Mouse (Mus musculus) kidney, postnatal 25 days (tissue): ENCODE data around the gene Cdc42ep4.

Experiments used
- DNase-seq, 2 experiments: peaks; one replicate each; pipeline ENCODE4 v3.0.0; 2021; ENCODE audit warnings: mixed read lengths in 2 of 2

Gene Cdc42ep4

DNA sequence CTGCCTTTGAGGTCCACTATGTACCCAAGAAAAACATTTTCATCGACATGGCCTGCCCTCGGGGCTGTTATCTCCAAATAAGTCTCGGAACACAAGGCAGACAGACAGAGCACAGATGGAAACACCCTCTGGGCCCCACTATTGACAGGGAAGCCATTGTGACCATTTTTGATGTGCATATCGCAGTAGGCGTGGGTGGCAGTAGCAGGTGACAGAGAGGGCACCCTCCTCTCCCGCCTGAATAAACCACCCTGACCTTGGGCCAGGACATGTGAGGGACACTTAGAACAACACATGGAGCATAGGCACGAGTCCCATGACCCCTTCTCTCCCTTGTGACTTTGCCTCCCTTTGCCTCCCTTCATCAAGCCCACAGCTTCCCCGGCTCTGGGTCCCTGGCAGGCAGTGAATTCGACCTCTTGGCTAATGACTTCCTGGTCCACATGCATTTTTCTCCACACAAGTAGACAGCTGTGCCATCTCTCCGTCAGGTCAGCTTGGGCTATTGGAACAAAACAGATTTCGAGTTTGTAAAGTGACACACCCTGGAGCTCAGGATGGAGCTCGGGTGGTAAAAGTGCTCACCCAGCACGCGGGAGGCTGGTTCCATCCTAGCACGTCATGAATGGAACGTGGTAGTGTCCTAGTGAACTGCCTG, 33.8 kb downstream of the Cdc42ep4 start:
- DNase-seq: no peak

DNA sequence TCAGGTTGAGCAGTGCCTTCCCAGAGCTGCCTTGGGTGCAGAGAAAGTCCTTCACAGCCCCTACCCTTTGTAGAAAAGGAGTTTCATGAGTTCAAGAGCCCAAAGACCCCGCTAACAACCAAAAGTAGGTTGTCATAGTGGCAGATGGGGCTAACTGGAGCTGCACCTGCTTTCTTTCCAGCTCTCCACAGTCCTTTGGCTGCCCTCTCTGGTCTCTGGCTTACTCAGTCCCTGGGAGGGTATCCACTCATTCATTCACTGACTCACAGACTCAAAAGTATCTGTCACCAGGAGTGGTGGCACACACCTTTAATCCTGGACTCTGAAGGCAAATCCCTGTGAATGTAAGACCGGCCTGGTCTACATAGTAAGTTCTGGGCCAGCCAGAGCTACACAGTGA, 35.5 kb downstream of the Cdc42ep4 start:
- no peak for DNase-seq

DNA sequence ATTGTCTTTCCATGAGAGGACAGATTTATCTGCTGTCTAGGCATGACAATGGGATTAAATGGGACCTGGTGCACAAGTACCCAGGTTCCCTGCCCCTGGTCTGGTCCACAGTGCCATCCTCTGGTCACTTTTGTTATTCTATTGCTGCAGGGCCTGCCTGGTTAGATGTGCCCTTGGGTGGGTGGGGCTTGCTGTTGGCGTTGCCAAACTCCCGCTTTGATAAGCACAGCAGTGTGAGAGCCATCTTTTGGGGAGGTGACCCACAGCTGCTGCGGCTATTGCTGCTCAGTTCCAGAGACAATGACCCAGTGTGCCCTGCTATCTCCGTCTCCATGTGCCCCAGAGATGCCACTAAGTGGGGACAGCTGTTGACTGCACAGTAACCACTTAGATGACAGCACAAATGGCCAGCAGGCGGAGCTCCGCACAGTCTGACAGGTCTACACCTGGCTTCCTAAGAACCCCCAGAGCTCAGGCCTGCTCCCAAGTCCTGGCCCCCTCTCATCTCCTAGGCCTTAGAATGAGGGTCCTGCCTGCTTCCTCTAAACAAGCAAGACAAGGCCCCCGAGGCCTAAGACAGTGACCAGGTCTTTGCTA, 36.5 kb downstream of the Cdc42ep4 start:
- no peak for DNase-seq

DNA sequence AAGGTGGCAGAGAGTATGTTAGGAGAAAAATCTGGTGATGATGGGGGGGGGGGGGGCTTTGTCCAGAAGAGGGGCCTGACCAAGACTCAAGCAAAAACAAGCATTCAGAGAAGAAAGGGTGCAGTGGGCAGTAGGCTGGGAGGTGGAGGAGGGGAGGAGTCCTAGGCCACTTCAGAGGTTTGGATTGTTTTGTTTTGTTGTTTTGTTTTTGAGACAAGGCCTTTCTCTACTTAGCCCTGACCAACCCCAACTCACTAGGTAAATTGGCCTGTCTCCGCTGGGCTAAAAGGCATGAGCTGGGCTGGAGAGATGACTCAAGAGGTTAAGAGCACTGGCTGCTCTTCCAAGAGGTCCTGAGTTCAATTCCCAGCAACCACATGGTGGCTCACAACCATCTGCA, 40.6 kb downstream of the Cdc42ep4 start:
- DNase-seq: no peak

DNA sequence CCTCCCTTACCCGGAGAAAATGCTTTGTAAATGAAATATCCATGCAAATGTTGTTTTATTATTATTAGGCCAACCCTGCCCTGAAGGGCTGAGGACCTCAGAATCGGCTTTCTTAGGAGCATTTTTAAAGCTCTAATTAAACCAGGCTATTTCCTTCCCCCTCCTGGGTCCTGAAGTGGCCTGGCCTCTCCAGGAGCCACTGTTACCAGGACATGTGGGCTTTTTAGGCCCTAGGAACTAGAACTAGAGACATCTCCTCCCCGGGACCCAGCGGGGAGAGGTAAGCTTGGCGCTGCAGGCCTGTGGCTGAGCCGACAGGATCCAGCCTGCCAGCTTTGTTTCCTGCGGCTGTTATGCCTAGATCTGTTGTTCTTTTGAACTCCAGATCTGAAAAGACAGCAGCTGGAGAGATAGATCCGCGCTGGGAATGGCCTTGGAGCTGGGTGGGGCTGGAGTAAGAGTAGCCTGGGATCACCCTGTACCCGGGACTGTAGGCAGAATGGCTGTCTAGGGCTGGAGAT, 41.4 kb downstream of the Cdc42ep4 start:
- peak in 1 of 2 experiments; percentile 63 for DNase-seq

DNA sequence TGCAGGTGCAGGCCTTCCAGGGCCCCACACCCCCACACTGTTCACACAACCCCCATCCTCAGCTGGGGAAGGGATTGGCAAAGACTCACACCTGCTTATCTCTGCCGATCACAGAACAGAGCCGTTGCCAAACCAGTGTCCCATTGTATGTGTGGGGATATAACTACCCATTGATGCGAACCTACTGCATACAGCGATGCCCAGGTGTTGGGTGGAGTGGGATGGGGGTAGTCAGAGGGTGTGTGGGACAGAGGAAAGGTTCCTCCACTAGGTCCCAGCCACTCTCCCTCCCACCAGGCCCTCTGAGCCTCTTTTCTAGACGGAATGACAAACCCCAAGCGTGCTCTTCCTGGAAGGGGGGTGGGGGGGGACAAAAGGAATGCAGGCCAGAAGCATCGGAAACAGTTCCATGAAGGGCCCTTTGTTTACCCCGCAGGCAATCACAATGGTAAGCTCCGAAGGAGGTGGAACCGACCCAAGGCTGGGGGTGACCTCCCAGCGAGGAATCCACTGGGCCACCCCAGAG, 41.9 kb downstream of the Cdc42ep4 start, which contains the start of gene Cpsf4l:
TSS of gene Cpsf4l (minus strand) at position 287 of the 526 bp plus-strand sequence.
- DNase-seq: peak in 1 of 2 experiments; percentile 46

- DNase-seq: no peak
Observed at GRCm38 (mm10) chr11:113709272-113709671, 42.4 kb downstream of the Cdc42ep4 start.

DNA sequence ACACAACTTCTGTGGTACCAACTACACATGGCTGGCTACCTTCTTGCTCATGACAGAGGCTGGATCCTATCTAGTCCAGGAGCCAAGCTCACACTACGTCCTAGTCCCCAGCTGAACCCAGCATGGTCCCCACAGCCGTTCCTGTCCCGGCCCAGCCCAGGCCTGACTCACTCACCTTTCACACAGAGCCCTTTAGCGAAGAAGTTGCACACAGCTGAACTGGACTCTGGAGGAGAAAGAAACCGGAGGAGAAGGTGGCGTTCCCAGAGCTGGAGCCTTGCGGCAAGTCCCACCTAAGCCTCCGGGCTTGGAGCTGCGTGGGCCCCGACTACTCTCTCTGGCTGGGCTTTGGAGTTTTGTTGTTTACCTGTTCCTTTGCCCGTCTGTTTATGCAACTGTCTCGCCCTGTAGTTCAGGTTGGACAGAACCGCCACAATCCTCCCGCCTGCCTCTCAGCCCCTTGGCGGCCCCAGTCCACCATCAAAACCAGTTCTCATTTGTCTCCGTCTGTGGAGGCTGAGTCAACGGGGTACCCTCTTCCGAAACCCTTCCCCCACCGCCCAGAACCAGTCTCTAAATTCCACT, 43.0 kb downstream of the Cdc42ep4 start:
- peak in 1 of 2 experiments; percentile 42 for DNase-seq

- DNase-seq: no peak
Observed at GRCm38 (mm10) chr11:113705966-113706652, 45.6 kb downstream of the Cdc42ep4 start.

- DNase-seq: peak; percentile 67 to 71
Observed at GRCm38 (mm10) chr11:113703758-113704157, 47.9 kb downstream of the Cdc42ep4 start.

GRCm38 (mm10) chr11:113699643-113700042, 52.0 kb downstream of the Cdc42ep4 start:
- DNase-seq: no peak

DNA sequence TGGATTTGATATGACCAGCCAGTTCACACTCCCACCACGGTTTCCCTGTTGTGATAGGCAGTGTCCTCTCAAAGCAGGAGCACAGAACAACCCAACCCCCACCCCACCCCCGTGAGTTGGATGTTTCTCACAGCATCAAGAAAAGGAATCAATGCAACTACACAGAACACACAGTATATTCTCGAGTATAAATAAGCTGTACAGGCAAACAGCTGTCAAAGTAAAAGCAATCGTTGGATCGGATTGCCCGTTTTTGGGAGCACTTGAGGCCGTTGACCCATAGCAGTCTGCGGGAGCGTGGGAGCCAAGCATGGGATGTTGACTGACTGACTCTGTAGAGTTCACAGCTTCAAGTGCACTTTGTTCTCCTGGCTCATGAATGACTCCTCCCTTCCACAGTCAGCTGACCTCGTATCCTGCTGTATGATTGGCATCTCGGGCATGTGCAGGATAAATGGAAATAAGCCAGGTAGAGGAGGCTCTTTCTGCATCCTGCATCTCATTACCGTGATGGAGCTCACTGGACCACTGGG, 53.6 kb downstream of the Cdc42ep4 start:
- DNase-seq: peak; percentile 79 to 89

DNA sequence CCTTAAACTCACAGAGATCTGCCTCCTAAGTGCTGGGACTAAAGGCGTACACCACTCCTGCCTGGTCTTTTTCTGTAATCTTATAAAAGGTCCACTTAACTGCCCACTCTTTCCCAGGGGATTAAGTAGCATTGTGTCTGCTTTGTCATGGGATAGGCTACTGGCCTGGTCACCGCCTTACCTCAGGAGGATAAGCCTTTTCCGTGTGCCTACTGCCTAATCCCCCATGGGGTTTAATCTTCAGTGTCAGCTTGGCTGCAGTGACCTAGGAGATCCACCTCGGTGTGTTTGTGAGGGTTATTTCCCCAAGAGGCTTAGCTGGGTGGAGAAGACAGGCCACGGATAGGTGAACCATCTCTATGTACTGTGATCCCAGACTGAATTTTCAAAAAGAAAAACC, 54.1 kb downstream of the Cdc42ep4 start:
- no peak for DNase-seq

DNA sequence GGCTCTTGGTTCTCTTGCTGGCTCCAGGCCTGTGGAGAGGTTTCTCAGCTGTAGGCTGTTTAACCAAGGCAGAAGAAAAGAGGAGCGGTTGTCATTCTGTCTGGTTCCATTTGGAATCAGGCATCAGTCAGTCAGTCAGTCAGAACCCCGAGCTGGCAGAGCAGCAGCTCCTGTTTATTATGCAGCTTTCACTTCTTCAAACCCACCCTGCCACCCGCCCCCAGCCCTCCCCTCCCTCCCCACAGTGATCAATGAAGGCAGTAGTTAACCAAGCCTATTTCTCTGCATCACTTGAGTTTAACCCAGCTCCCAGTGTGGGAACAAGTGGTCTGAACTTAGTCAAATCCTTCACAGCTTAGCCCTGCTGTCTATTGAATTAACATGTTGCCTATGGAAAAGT, 59.8 kb downstream of the Cdc42ep4 start:
- no peak for DNase-seq

DNA sequence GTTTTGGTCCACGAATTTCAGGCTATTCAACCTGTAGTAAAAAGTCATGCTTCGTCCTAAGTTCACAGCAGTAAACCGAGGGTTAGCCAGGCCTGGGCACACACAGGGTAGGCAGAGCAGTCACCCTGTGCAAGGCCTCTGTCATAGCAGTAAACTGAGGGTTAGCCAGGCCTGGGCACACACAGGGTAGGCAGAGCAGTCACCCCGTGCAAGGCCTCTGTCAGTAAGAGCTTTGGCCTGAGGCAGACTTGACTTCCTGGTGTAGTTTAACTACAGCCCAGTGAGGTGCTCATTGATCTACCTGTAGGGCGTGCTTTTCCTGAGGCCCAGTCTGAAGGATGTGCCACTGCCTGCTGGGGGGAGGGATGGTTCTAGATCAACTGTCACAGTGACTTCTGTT, 60.4 kb downstream of the Cdc42ep4 start:
- peak; percentile 42 to 71 for DNase-seq

GRCm38 (mm10) chr11:113690506-113690905, 61.2 kb downstream of the Cdc42ep4 start:
- no peak for DNase-seq

GRCm38 (mm10) chr11:113687031-113687430, 64.7 kb downstream of the Cdc42ep4 start:
- peak; percentile 47 to 65 for DNase-seq

DNA sequence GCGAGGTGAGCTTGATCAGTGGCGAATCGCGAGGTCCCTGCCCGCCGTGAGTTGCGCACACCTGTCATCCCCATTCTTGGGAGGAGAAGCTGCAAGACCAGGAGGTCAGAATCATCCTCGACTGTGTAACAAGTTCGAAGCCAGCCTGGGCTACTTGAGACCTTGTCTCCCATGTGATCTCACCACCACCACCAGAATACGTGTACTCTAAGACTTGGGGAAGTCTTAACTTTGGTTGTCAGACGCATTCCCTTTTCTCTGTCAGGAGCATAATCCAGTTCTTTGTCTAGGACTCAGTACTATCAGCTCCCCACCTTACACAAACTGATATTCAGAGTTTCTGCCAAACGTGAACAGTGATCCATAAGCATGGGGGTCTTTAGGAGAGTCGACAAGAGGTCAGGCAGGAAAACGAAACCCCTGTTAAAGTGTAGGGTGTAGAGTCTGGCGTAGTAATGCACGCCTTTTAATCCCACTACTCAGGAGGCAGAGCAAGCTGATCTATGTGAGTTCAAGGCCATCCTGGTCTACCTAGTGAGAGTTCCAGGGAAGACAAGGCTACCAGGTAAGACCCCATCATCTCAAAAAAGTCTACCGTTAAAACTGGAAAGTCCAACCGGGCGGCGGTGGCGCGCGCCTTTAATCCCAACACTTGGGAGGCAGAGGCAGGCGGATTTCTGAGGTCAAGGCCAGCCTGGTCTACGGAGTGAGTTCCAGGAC, 66.8 kb downstream of the Cdc42ep4 start:
- no peak for DNase-seq

DNA sequence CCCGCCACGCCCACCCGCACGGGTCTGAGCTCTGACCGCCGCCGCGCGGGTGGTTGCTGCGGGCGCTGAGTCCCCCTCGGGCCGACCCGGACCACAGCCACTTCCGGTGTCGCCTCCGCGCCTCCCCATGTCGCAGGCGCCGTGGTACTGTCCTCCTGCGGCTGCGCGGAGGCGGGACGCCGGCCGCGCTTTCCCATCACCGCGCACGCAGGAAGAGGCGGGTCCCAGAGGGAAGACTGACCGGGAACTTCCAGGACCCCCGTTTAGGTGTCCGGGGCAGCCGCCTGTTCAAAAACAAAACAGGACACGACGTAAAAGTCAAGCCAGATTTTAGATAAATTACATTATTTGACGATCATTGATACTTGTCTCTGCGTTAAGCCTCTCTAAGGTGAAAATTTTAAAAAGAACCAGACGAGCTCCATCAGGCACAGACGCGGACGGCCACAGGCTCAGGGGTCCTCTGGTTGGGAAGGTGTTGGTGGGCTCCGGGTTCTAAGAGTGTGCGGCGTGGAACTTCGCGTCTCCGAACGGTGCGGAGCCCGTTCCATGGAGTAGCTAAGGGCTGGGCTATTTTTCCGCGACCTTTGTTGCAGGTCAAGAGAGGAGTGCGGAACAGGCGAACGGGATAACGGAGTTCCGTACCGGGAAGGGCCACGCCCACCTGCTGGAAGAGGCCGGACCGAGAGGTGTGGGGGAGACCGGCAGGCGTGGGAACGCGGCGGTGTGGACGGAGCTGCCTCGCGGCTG, 67.5 kb downstream of the Cdc42ep4 start, which contains the start of the genes Fam104a and D11Wsu47e:
TSS of gene Fam104a (minus strand) at position 199 of the 750 bp plus-strand sequence.
TSS of gene D11Wsu47e (plus strand) at position 456 of the 750 bp plus-strand sequence.
- peak; percentile 94 to 97 for DNase-seq

GRCm38 (mm10) chr11:113683627-113683956, 68.1 kb downstream of the Cdc42ep4 start:
- DNase-seq: no peak
